Mouse (Mus musculus) testis, postnatal 10 days (tissue): ENCODE data around the gene Catsperd.
"Not testable (repeated sequence)": the region's sequence is repeated elsewhere in the genome, so short reads cannot be mapped to it uniquely, and the experiment has no call there.

Experiments used
- DNase-seq: peaks from one replicate; pipeline ENCODE4 v3.0.0; 2021; ENCODE audit warnings: low spot score

Catsperd gene

GRCm38 (mm10) chr17:56627530-56628277 lies at the start of gene Catsperd:
Gene Catsperd (plus strand): TSS chr17:56628143.
- DNase-seq: no peak

- no peak for DNase-seq
Observed at GRCm38 (mm10) chr17:56583071-56583470, 44.9 kb upstream of the Catsperd start.

DNA sequence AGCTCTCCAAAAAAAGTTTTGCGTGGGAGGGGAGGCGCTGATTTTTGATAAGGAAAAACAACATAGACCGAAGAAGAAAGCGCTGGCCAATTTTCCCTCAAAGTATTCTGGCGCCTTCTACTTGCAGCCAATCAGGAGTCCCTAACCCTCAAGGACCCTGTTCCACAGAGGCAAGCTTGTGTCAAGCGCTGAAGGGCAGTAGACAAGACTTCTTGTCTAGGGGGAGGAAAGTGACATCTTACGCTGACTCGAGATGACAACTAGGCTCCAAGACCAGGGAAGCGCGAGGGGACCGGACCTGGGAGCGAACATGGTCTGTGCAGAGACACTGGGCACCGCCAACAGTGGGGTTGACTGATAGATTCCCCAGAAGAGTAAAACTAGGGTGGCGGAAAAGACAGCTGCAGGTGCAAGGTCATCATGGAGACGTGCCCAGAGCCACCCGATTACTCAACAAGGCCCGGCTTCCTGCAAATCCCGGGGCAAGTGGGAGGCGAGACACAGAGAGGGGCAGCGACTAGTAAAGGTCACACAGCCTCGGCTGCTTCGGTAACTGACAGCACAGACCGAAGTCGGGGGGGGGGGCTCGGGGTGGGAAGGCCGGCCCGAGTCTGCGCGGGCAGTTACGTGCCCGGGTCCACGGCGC lies 44.2 kb upstream of the Catsperd start:
- peak; percentile 66 for DNase-seq

DNA sequence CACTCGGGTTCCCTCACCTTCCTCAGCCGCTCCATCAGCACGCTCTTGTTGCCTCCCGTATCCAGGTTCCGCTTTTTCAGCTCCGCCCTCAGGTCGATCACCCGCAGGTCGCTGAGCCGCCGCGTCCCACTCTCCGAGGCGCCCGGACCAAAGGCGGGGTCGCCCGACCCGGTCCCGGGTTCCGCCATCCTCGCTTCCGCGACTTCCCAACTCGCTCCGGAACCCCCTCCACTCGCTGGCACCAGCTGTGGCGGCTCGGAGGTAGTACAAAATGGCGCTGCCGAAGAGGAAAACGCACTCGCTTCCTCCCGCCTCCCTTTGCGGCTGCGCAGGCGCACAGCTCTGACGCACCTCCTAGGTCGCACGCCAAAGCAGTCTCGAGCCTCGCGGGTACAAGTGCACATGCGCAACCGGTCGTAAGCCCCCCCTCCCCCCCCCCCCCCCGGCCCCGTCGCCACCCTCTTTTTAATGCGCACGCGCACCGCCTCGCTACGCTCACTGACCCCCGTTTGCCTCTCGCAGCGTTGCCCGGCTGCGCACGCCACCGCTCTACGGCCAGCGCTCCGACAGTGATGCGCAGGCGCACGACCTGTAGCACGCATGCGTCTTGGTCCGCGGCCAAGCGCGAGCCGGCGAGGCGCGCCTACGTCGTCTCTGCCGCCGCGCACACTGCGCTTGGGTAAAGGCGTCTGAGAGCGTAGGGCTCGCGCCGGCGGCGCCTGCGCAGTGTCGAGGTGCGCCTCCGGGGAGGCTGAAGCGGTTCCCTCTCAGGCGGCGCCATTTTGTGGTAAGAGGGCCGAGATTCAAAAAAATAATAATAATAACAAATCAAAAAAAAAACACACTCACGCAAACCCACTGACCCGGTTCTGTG lies 43.4 kb upstream of the Catsperd start, which contains the start of the genes Safb2 and Safb:
Safb2 (minus strand) TSS at position 329 of the 874 bp plus-strand sequence.
Safb (plus strand) TSS at position 569 of the 874 bp plus-strand sequence.
- peak; percentile 99 for DNase-seq

DNA sequence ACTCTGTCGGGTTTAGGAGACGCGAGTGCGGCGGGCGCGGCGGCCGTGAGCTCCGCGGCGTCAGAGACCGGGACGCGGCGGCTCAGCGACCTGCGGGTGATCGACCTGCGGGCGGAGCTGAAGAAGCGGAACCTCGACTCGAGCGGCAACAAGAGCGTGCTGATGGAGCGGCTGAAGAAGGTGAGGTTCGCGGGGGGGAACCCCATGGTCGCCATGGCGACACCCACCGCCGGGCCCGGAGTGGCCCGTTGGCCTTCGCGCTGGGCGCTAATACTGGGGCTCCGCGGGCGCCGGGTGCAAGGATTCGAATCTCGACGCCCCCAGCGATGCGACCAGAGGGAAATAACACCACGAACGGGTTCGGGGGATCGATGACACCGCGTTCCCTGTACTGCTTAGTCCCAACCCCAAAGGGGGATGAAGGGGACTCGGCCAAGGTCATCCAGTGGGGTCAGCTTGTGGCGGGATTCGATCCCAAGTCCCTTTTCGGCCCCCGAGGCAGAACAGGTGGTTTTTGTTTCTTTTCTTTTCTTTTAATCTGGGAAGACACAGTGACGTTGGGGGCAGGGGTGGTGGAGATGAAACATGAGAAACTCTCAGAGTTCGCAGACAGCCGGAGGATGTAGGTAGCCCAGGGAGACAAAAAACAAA lies 42.6 kb upstream of the Catsperd start:
- peak; percentile 73 for DNase-seq

- DNase-seq: no peak
Observed at GRCm38 (mm10) chr17:56587773-56588172, 40.2 kb upstream of the Catsperd start.

DNA sequence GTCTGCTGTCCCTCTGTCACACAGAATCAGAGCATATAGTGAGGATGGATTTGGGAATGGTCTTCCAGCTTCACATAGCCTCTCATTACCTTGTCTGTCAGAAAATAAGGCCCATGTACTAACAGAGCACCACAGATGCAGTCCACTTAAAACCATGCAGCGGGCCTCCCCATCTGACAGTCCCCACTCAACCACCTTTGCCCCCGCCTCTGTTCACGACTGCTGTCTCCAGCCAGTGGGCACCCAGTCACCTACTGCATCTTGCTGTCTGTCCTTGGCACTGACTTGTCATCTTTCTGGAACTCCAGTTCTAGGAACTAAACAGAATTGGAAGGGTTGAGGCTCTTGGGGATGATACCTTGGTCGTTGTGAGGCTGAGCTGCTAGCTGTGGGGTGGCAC lies 39.0 kb upstream of the Catsperd start:
- DNase-seq: no peak

DNA sequence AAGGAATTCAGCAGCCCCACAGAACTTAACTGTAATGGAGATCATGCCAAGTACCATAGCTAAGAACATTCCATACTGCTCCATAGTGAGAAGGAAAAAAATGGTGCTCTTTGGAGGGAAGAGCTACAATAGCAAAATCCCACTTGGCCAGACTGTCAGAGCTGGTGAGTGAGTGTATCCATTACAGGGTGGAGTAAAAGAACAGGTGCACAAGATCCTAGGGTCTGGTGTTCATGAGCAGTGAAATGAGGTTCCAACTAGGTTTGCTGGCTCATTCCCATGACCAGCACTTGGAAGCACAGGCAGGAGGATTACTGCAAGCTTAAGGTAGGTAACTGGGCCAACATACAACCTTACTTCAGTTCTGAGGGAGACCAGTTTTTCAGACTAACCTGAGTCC lies 35.4 kb upstream of the Catsperd start:
- no peak for DNase-seq

DNA sequence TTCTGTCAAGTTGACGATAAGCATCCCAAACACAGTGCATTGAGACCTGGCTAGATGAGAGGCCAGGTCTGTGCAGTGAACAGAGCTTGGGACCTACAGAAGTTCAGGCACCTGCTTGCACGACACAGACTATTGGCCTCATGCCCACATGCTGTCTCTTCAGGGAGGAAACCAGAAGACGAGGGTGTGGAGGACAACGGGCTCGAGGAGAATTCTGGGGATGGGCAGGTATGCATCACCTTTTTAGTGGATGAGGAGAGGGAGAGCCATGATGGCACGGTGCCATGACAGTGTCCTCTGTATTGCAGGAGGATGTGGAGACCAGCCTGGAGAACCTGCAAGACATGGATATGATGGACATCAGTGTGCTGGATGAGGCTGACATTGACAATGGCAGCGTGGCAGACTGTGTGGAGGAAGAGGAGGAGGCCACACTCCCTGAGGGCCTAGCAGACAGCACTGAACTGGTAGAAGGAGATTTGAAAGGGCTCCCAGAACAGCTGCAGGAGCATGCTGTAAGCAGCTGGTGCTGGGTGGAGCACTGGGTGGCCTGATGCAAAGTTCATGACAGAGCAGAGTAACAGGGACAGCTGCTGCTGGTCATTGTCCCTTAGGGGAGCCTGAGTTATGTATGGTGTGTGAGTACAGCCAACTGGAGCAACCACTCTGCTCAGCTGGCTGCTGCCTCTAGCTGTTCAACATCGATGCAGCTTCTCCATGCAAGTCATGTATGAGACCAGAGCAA lies 34.2 kb upstream of the Catsperd start:
- no peak for DNase-seq

GRCm38 (mm10) chr17:56603186-56604069 lies 24.5 kb upstream of the Catsperd start:
- no peak for DNase-seq

DNA sequence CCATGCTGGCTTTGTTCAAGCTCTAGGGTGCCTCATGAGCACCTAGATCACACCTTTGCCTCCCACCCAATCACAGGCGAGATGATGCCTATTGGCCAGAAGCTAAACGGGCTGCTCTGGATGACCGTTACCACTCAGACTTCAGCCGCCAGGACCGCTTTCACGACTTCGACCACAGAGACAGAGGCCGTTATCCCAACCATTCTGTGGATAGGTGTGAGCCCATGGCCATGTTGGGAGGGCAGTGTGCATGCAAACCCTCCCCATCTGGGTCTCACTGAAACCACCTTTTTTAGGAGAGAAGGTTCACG lies 23.9 kb upstream of the Catsperd start:
- DNase-seq: no peak

DNA sequence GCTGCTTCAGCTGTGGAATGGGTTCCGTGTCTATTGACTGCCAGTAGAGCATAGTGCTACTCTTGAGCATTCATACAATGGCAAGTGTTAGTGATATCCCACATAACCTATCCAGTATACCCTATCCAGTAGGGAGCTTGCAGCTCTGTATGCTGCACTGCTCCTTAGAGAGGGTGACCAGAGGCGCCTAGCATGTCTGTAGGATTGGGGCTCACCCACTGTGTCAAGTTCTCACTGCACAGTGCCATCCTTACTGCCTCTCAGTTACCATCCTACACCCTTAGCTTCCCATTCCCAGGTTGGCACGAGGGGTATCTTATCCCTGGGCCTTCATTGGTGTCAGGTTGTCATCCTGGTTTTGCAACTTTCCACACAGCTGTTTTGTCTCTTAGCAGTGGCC lies 23.5 kb upstream of the Catsperd start:
- DNase-seq: no peak

GRCm38 (mm10) chr17:56605431-56605830 lies 22.5 kb upstream of the Catsperd start:
- DNase-seq: no peak

- no peak for DNase-seq
Observed at GRCm38 (mm10) chr17:56607521-56608062, 20.4 kb upstream of the Catsperd start.

- no peak for DNase-seq
Observed at GRCm38 (mm10) chr17:56608699-56609098, 19.2 kb upstream of the Catsperd start.

DNA sequence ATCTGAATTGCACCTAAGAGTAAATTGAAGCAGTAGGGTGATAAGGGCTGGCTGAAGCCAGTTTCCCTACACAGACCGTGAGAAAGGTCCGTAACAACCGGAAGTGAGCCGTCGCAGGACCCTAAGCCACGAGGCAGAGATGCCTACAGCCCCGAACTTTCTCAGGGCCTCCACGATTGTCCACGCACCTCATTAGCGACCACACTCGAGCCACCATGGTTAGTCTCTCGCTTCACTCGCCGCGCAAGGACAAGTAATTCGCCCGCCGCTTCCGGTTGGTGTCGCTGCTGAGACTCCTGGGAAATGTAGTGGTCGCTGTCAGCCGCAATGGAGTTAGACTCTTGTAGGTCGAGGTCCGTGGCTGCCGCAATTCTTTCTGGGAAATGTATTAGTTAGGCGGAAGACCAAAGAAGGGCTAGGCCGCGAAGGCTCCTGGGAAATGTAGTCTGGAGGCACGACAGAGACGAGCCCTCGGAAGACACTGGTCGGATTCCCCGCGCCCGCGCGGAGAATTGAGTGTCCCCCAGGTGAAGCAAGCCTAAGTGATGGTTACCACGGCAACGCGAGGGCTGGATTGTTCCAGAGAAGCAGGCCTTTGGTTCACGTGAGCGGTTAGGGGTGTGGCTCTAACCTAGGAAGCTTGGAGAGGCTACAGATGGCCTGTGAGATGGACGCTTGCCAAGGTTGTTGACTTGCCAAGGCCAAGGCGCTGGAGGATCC lies 18.3 kb upstream of the Catsperd start, which contains the start of gene 2410015M20Rik:
2410015M20Rik (minus strand) TSS at position 320 of the 720 bp plus-strand sequence.
- DNase-seq: peak; percentile 93

DNA sequence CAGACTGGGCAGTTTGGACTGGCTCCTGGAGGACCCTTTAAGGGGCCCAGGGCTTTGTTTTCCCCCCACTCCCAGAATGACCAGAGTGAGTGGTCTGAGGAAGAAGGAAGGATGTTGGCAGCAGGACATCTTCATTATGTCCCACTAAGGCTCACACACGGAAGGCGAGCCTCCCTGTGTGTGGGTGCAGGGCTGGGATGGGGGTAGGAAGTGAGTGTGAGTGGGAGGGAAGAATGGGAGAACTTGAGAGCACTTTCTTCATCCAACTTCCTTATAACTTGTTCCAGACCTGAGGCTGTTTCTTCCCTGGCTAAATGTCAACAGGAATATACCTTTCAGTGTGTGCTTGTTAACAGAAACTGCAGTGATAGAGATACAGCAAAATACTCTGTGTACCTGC lies 16.6 kb upstream of the Catsperd start:
- no peak for DNase-seq

DNA sequence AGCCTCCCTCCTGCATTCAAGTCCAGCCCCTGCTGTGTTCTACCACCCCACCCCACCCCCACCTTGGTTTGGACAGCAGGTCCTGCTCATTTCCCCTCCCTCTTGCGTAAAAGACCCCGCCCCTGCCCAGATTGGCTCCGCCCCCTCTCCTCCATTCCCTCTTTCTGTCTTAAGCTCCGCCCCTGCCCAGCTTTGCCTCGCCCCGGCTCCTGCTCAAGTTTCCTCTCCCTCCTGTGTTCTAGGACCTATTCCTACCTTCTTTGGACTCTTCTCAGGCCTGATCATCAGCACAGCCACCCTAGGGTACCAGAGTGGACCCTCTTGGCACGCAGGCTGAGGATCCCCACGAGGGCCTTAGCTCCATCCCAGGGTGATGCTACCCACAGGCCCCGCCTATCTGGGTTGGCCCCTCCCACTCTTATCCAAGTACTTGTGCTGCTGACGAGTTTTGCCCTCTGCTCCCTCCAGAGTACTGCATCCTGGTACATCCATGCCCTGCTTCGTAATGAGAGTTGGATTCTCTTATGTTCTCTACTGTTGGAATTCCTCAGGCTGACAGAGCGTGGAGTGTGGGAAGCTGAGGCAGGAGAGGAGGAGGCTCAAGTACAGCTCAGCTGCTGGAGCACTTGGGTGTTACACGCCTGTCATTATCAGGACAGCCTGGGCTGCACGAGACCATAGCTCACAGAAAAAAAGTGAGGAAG lies 15.9 kb upstream of the Catsperd start:
- peak; percentile 86 for DNase-seq

- not testable (repeated sequence) for DNase-seq
Observed at GRCm38 (mm10) chr17:56612565-56612939, 15.4 kb upstream of the Catsperd start.
